Mouse (Mus musculus) cortical plate, adult 2 months (tissue): ENCODE results near the gene Gm10053.

Experiments used
- CTCF ChIP-seq: fragments of 200-500 bp; IDR thresholded peaks from 2 replicates; pipeline ENCODE4 v1.5.1; 2011; ENCODE audit warnings: mild to moderate bottlenecking, control low read depth, low read length; ENCODE audit not compliant: insufficient read depth; ENCODE audit errors: extremely low read depth
- POLR2A ChIP-seq: fragments of 200-500 bp; IDR thresholded peaks from 2 replicates; pipeline ENCODE4 v1.6.1; 2011; ENCODE audit warnings: mild to moderate bottlenecking, low read length, control low read depth; ENCODE audit not compliant: insufficient read depth; ENCODE audit errors: extremely low read depth

GRCm38 (mm10) chr19:24881237-24881636 is 5.8 kb downstream of the Gm10053 start:
- TF ChIP-seq POLR2A: no peak
- TF ChIP-seq CTCF: no peak
